Mouse (Mus musculus) macrophage (primary cell): ENCODE results near the gene Cacna1e. TPM values are rescaled to one million over a fixed set of nuclear protein-coding genes. Genes with fewer than 3 reads are reported as not detected.

Experiments
- H3K27ac ChIP-seq: fragments of 350-480 bp; formaldehyde crosslinking; 2 replicates; pipeline ENCODE4 v1.9.0; 2021
- H3K36me3 ChIP-seq: fragments of 350-480 bp; formaldehyde crosslinking; 2 replicates; pipeline ENCODE4 v1.9.0; 2021; ENCODE audit errors: inconsistent target
- H3K4me3 ChIP-seq: fragments of 350-480 bp; formaldehyde crosslinking; 2 replicates; pipeline ENCODE4 v1.9.0; 2021; ENCODE audit errors: inconsistent target
- H3K79me2 ChIP-seq: fragments of 350-480 bp; formaldehyde crosslinking; 2 replicates; pipeline ENCODE4 v1.9.0; 2021; ENCODE audit errors: inconsistent target
- WGBS: methylation state at CpG from one replicate; pipeline ENCODE4 v1.1.7; 2026; ENCODE audit warnings: inconsistent platforms; ENCODE audit not compliant: missing documents; 5-methylcytosine and 5-hydroxymethylcytosine counted together
- polyA plus RNA-seq: library from polyadenylated mRNA; stranded (reverse); fragments of 250-400 nt; gene quantifications from 3 replicates; pipeline ENCODE4 v1.2.4, GENCODE M21; 2018; ENCODE audit warnings: inconsistent platforms

The Cacna1e gene
- polyA plus RNA-seq, 1 experiment from 2014 or later: 0.01 TPM

- Histone ChIP-seq H3K4me3 (no peak overlapping the region), H3K79me2 (no peaks in the 10 kb centered on the region), H3K27ac (no peak overlapping the region), H3K36me3 (no peaks in the 10 kb centered on the region)
- 91% methylated on average over 6 of the region's 6 CpGs for WGBS
These were observed 33.6 kb downstream of the Cacna1e start for GRCm38 (mm10) chr1:154850515-154851287.

GRCm38 (mm10) chr1:154848683-154849579 lies 35.4 kb downstream of the Cacna1e start:
- no peaks in the 10 kb centered on the region for H3K36me3 ChIP-seq
- H3K79me2 ChIP-seq: no peaks in the 10 kb centered on the region
- H3K27ac ChIP-seq: no peak overlapping the region
- 41% methylated on average over 6 of the region's 6 CpGs for WGBS
- H3K4me3 ChIP-seq: no peak overlapping the region

DNA sequence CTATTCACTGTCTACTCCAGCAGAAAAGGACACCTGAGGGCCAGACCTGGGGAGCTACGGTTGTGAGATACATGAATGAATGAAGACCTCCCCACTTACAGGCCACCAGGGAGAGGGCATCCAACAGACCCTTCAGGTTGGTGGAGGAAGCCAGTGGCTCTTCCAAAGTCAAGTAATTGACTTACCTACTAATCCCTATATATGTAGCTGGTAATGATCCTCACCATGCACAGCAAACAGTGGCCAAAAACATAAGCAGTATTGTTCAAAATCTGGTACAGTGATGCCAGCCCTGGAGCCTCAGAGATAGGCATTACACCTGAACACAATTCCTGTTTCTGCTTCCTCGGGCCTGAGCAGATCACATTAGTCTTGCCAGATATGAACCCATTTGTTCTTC lies 37.4 kb downstream of the Cacna1e start:
- 90% methylated on average over 2 of the region's 2 CpGs for WGBS
- H3K4me3 ChIP-seq: no peak overlapping the region
- H3K27ac ChIP-seq: no peak overlapping the region
- H3K79me2 ChIP-seq: no peaks in the 10 kb centered on the region
- H3K36me3 ChIP-seq: no peaks in the 10 kb centered on the region

GRCm38 (mm10) chr1:154843427-154843826 lies 40.9 kb downstream of the Cacna1e start:
- no peak overlapping the region for H3K4me3 ChIP-seq
- no peaks in the 10 kb centered on the region for H3K79me2 ChIP-seq
- no peak overlapping the region for H3K27ac ChIP-seq
- no peaks in the 10 kb centered on the region for H3K36me3 ChIP-seq
- 100% methylated on average over 2 of the region's 2 CpGs for WGBS

DNA sequence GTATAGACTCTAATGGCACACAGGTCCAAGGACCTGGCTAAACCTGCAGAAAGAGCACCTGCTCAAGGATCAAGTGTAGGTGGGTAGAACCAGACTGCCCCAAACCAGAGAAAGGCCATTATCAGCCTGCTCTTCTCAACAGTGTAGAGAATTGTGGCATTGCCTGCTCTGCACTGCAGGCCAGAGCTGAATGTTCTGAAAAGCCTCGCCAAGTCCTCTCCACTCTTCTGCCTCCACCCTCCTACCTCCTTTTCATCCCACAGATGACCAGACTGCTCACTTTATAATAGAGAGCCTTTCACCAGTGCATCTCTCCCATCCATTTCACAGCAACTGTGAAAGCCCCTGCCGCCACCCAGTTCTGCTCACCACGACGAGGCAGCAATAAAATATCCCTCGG lies 42.0 kb downstream of the Cacna1e start:
- H3K27ac ChIP-seq: no peak overlapping the region
- WGBS: 88% methylated on average over 5 of the region's 5 CpGs
- no peaks in the 10 kb centered on the region for H3K79me2 ChIP-seq
- no peaks in the 10 kb centered on the region for H3K36me3 ChIP-seq
- no peak overlapping the region for H3K4me3 ChIP-seq

DNA sequence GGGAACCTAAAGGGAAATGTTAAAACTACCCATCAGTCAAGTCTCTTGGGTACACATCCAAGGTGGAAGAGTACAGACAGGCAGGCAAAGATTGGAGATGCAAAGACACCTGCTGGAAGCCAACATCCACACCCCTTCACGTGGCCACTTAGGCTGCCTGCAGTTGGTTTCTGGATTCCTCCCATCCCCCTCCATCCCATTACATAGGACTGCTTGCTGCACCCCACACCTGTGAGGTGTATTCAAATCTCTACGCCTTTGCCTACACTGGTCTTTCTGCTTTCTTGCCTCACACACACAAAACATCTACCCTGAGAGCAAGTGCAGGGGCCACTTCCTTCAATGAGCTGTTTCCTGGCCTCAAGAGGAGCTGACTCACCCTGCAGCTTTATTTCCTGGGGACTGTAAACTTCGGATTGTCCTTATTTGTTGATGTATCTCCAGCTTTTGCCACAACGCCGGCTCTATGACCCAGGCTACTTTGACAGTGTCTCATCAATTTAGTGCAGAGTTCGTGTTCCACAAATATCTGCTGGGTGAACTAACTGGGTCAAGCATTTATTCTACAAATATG lies 43.2 kb downstream of the Cacna1e start:
- Histone ChIP-seq H3K79me2 (no peaks in the 10 kb centered on the region), H3K27ac (no peak overlapping the region), H3K36me3 (no peaks in the 10 kb centered on the region), H3K4me3 (no peak overlapping the region)
- WGBS: 71% methylated on average over 6 of the region's 6 CpGs

DNA sequence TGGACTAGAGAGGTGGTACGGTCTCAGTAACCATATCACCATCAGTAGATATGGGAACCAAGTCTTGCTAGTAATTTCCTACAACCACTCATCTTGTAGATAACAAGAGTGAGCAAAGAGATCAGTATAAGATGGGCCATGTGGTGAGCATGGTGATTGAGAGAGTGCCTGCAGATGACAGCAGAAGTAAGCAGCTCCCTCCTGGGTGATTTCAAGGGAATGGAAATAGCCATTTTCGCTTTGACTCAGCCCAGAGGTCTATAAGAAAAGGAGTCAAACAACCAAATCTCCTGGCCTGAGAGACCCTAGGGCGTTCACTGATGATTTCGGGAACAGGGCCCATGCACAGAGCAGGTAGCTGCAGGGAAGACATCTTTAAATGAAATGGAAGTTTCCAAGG lies 45.0 kb downstream of the Cacna1e start:
- Histone ChIP-seq H3K36me3 (no peaks in the 10 kb centered on the region), H3K4me3 (no peak overlapping the region), H3K79me2 (no peaks in the 10 kb centered on the region), H3K27ac (no peak overlapping the region)
- 88% methylated on average over 4 of the region's 4 CpGs for WGBS

- no peak overlapping the region for H3K27ac ChIP-seq
- H3K79me2 ChIP-seq: no peaks in the 10 kb centered on the region
- WGBS: 93% methylated on average over 4 of the region's 5 CpGs
These were observed 47.8 kb downstream of the Cacna1e start for GRCm38 (mm10) chr1:154836473-154836872.

DNA sequence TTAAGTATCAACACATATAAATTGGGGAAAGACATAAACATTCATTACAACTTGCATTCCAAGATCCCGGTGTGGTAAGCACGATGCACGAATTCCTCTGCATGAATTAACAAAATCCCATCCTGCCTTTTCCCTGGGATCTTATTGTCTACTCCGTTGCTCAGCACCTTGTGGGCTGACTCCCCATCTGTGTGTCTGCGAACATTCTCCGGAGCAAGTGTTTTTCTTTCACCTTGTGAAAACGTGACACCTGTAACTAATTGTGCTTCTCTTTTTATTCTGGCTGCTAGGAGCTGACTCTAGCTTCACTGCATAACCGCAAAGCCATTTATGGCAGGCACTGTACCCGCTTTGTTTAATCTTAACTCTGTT lies 52.1 kb downstream of the Cacna1e start:
- no peaks in the 10 kb centered on the region for H3K79me2 ChIP-seq
- no peak overlapping the region for H3K27ac ChIP-seq
- H3K4me3 ChIP-seq: no peak overlapping the region
- no peaks in the 10 kb centered on the region for H3K36me3 ChIP-seq
- WGBS: 93% methylated on average over 8 of the region's 9 CpGs

More at GRCm38 (mm10) chr1:154836473-154836872, 47.8 kb downstream of the Cacna1e start:
- Histone ChIP-seq H3K36me3 (no peaks in the 10 kb centered on the region), H3K4me3 (no peak overlapping the region)

DNA sequence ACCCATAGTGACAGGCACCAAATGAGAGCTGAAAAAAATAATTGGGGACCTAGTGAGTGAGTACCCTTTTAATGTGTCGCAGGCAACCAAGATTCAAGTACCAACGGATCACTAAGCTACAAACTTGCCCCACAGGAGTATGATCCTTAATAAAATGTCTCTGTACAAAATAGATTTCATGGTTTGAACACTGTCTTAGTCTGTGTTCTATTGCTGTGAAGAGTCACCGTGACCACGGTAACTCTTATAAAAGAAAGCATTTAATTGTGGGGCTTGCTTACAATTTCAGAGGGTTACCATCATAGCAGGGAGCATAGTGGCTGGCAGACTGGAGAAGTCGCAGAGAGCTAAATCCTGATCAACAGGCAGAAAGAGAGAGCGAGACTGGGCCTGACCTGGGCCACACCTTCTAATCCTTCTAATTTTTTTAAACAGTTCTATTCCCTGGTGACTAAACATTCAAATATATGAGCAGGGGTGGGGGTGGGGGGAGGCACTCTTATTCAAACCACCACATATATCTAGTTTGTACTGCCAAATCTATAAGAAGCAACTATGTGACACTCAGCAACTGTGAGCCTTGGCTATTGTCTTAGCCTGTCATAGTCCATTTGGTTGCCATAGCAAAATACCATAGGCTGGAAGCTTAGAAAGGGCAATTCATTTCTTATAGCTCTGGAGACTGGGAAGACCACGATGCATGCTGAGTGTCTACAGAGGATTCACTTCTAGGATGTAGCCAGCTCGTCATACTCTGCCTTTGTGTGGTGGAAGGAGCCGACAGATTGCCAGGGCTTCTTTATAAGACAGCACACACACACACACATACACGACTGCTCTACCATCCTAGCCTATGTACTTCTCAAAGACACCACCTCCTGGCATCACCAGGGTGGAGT lies 52.8 kb downstream of the Cacna1e start:
- H3K36me3 ChIP-seq: no peaks in the 10 kb centered on the region
- WGBS: 89% methylated on average over 10 of the region's 10 CpGs
- H3K79me2 ChIP-seq: no peaks in the 10 kb centered on the region
- no peak overlapping the region for H3K4me3 ChIP-seq
- H3K27ac ChIP-seq: no peak overlapping the region

DNA sequence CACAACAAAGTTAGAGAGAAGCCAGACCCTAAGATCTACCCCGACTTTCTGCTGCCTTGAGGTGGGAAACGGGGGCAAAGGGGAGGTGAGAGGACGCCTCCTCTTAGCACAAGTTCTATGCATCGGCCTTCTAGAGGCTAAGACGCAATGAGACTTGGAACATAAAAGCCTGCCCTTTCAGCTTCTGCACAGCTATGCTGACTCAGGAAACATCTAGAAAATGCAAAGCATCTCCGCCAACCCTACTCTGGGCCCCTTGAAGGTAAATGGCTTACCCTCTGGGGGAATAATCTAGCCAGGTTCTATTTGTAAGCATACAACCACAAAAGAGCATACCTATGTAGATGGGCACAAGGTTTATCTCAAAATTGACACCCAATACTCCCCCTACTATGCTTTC lies 54.2 kb downstream of the Cacna1e start:
- Histone ChIP-seq H3K27ac (no peak overlapping the region), H3K79me2 (no peaks in the 10 kb centered on the region), H3K36me3 (no peaks in the 10 kb centered on the region), H3K4me3 (no peak overlapping the region)
- WGBS: 85% methylated on average over 6 of the region's 6 CpGs

DNA sequence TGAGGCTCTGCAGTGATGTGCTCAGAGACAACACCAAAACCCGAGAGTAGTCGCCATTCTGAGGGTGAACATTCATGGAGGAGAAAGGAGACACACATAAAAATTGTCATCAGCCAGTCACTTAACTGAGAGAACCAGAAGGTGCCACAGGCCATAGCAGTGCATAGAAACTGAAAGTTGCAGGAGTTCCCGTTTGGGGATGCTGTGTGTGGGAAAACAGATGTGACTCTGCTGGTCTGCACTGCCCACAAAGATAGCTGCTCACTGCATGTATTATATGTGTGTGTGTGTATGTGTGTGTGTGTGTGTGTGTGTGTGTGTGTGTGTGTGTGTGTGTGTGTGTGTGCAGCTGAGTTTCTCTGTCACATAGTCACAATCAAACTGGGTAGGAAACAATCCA lies 61.2 kb downstream of the Cacna1e start:
- Histone ChIP-seq H3K36me3 (no peaks in the 10 kb centered on the region), H3K27ac (no peak overlapping the region), H3K4me3 (no peak overlapping the region), H3K79me2 (no peaks in the 10 kb centered on the region)
- 37% methylated on average over 3 of the region's 3 CpGs for WGBS

GRCm38 (mm10) chr1:154820422-154820821 lies 63.9 kb downstream of the Cacna1e start:
- Histone ChIP-seq H3K36me3 (no peaks in the 10 kb centered on the region), H3K27ac (no peak overlapping the region), H3K79me2 (no peaks in the 10 kb centered on the region), H3K4me3 (no peak overlapping the region)
- 93% methylated on average over 7 of the region's 7 CpGs for WGBS

DNA sequence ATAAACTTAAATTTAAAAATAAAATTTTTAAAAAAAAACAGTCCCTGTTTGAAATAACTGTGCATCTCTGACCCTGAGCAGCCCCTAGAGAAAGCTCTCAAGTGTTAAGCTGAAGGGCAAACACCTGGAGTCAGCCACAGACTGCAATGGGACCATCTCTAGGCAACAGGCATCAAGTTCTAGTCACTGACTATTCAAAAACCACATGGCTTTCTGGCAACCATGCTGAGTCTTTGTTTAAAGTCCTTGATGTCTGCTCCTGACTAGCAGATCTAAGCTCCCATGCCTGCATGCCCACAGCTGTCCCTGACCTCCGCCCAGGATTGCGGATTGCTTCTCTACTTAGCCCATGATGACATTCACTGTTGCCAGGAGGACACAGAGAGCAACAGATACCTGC lies 64.3 kb downstream of the Cacna1e start:
- Histone ChIP-seq H3K27ac (no peak overlapping the region), H3K4me3 (no peak overlapping the region), H3K79me2 (no peaks in the 10 kb centered on the region), H3K36me3 (no peaks in the 10 kb centered on the region)
- WGBS: 96% methylated on average over 2 of the region's 2 CpGs
